Mouse (Mus musculus): ENCODE results near the gene Itsn1. TPM values are rescaled to one million over a fixed set of nuclear protein-coding genes. Genes with fewer than 3 reads are reported as not detected.
A peak's percentile ranks its signal among the peaks of the same experiment; 100 is the strongest.

Gene Itsn1
- polyA plus RNA-seq, 1 experiment, result 68.7 TPM

- TF ChIP-seq POLR2A (IDR thresholded peaks at IDR 0.05; ENCODE audit: borderline replicate concordance, insufficient read depth, low read length) (no peak), CTCF (IDR thresholded peaks at IDR 0.05; ENCODE audit: borderline replicate concordance, insufficient read depth, low read depth, low read length) (peak; percentile 89)
- Histone ChIP-seq H3K4me3 (replicated peaks; ENCODE audit: insufficient read depth, low read depth, low read length) (no peak overlapping the region), H3K27me3 (ENCODE audit: control insufficient read depth, insufficient read depth, low read length) (no peaks in the 10 kb centered on the region), H3K27ac (ENCODE audit: insufficient read depth, low read length) (no peak overlapping the region), H3K4me1 (ENCODE audit: control insufficient read depth, insufficient read depth, low read length) (no peaks in the 10 kb centered on the region)
- WGBS, result 44% methylated on average over 10 of the region's 10 CpGs
- peak; percentile 77 to 90 for DNase-seq
Observed at GRCm38 (mm10) chr16:91936340-91937030, 207.4 kb downstream of the Itsn1 start.

DNA sequence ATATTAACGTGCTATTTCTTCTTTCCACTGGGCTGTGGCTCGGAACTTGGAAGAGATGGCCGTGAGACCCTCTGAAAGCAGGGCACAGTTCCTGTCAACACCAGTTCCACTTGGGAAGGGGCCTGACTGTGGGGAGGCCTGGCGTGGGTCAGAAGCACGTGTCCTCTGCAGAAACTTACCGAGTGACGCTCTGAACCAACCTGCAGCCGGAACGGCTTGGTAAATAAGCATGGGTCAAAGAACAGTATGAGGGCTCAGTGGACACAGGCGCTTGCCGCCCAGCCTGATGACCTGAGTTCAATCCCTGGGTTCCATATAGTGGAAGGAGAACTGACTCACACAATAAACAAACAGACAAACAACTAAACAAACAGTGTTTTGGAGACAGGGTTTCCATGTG is 208.2 kb downstream of the Itsn1 start:
- TF ChIP-seq CTCF (IDR thresholded peaks at IDR 0.05; ENCODE audit: borderline replicate concordance, insufficient read depth, low read depth, low read length) (no peak), POLR2A (IDR thresholded peaks at IDR 0.05; ENCODE audit: borderline replicate concordance, insufficient read depth, low read length) (no peak)
- 95% methylated on average over 11 of the region's 11 CpGs for WGBS

GRCm38 (mm10) chr16:91938141-91938540 is 209.1 kb downstream of the Itsn1 start:
- H3K4me1 ChIP-seq (ENCODE audit: control insufficient read depth, insufficient read depth, low read length), result no peaks in the 10 kb centered on the region
- no peaks in the 10 kb centered on the region for H3K27me3 ChIP-seq (ENCODE audit: control insufficient read depth, insufficient read depth, low read length)
- H3K27ac ChIP-seq (ENCODE audit: insufficient read depth, low read length), result no peak overlapping the region
- no peak for DNase-seq
- TF ChIP-seq CTCF (IDR thresholded peaks at IDR 0.05; ENCODE audit: borderline replicate concordance, insufficient read depth, low read depth, low read length) (no peak), POLR2A (IDR thresholded peaks at IDR 0.05; ENCODE audit: borderline replicate concordance, insufficient read depth, low read length) (no peak)
- WGBS, result 80% methylated on average over 5 of the region's 5 CpGs
- H3K4me3 ChIP-seq (replicated peaks; ENCODE audit: insufficient read depth, low read depth, low read length), result no peak overlapping the region

More for the DNA sequence above, 208.2 kb downstream of the Itsn1 start:
- Histone ChIP-seq H3K27me3 (ENCODE audit: control insufficient read depth, insufficient read depth, low read length) (no peaks in the 10 kb centered on the region), H3K4me1 (ENCODE audit: control insufficient read depth, insufficient read depth, low read length) (no peaks in the 10 kb centered on the region), H3K4me3 (replicated peaks; ENCODE audit: insufficient read depth, low read depth, low read length) (no peak overlapping the region), H3K27ac (ENCODE audit: insufficient read depth, low read length) (no peak overlapping the region)
- DNase-seq, result no peak

- WGBS, result 63% methylated on average over 6 of the region's 6 CpGs
- no peaks in the 10 kb centered on the region for H3K4me1 ChIP-seq (ENCODE audit: control insufficient read depth, insufficient read depth, low read length)
Observed at GRCm38 (mm10) chr16:91940726-91941125, 211.6 kb downstream of the Itsn1 start.

DNA sequence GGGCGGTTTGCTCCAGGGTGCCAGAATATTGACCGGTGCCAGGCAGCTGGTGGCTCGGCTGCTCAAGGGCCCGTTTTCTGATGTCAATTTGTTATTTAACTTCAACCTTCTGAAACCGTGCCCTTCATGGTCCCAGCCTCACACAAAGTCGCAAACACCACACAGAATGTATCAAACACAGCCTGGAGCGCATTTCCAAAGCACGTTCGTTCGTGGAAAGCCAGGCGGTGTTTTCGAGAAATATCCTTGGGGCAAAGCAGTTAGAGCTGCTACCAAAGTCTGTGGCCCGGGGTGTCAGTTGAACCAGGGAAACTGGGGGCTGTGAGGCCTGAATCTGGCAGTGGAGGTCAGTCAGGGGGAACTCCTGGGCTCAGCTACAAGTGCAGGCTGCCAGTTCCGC is 213.1 kb downstream of the Itsn1 start:
- no peak overlapping the region for H3K4me3 ChIP-seq (replicated peaks; ENCODE audit: insufficient read depth, low read depth, low read length)
- TF ChIP-seq POLR2A (IDR thresholded peaks at IDR 0.05; ENCODE audit: borderline replicate concordance, insufficient read depth, low read length) (no peak), CTCF (IDR thresholded peaks at IDR 0.05; ENCODE audit: borderline replicate concordance, insufficient read depth, low read depth, low read length) (no peak)
- DNase-seq, result no peak
- WGBS, result 85% methylated on average over 14 of the region's 14 CpGs
- H3K27ac ChIP-seq (ENCODE audit: insufficient read depth, low read length), result no peak overlapping the region
- H3K4me1 ChIP-seq (ENCODE audit: control insufficient read depth, insufficient read depth, low read length), result no peaks in the 10 kb centered on the region
- H3K27me3 ChIP-seq (ENCODE audit: control insufficient read depth, insufficient read depth, low read length), result no peaks in the 10 kb centered on the region

More at GRCm38 (mm10) chr16:91940726-91941125, 211.6 kb downstream of the Itsn1 start:
- H3K27me3 ChIP-seq (ENCODE audit: control insufficient read depth, insufficient read depth, low read length), result no peaks in the 10 kb centered on the region
- no peak overlapping the region for H3K27ac ChIP-seq (ENCODE audit: insufficient read depth, low read length)
- TF ChIP-seq POLR2A (IDR thresholded peaks at IDR 0.05; ENCODE audit: borderline replicate concordance, insufficient read depth, low read length) (no peak), CTCF (IDR thresholded peaks at IDR 0.05; ENCODE audit: borderline replicate concordance, insufficient read depth, low read depth, low read length) (no peak)
- H3K4me3 ChIP-seq (replicated peaks; ENCODE audit: insufficient read depth, low read depth, low read length), result no peak overlapping the region
- DNase-seq, result no peak

DNA sequence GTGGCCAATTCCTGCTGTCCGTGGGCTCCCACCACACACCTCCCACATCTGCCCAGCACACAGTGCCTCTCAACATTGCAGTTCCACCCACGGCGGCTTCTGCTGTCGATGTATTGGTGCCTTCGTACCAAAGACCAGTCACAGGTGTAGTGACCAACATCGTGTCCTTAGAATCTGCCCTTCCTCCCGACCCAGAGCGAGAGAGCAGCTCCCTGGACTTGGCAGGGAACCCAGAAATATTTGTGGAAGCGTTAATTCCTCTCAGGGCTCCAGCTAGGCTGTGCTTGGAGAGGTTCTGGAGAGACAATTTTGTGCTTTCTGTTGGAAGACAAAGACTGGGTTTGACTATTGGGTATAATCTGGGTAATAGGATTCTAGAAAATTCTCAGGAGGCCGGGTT is 217.2 kb downstream of the Itsn1 start:
- TF ChIP-seq POLR2A (IDR thresholded peaks at IDR 0.05; ENCODE audit: borderline replicate concordance, insufficient read depth, low read length) (no peak), CTCF (IDR thresholded peaks at IDR 0.05; ENCODE audit: borderline replicate concordance, insufficient read depth, low read depth, low read length) (no peak)
- WGBS, result 56% methylated on average over 10 of the region's 10 CpGs

GRCm38 (mm10) chr16:91947093-91947492 is 218.0 kb downstream of the Itsn1 start:
- H3K4me3 ChIP-seq (replicated peaks; ENCODE audit: insufficient read depth, low read depth, low read length), result peak overlapping the region; percentile 8
- no peak for TF ChIP-seq POLR2A (IDR thresholded peaks at IDR 0.05; ENCODE audit: borderline replicate concordance, insufficient read depth, low read length)
- TF ChIP-seq CTCF (IDR thresholded peaks at IDR 0.05; ENCODE audit: borderline replicate concordance, insufficient read depth, low read depth, low read length), result no peak
- H3K4me1 ChIP-seq (ENCODE audit: control insufficient read depth, insufficient read depth, low read length), result no peaks in the 10 kb centered on the region
- no peaks in the 10 kb centered on the region for H3K27me3 ChIP-seq (ENCODE audit: control insufficient read depth, insufficient read depth, low read length)
- no peak overlapping the region for H3K27ac ChIP-seq (ENCODE audit: insufficient read depth, low read length)
- WGBS, result 13% methylated on average over 11 of the region's 11 CpGs
- DNase-seq, result no peak

More for the DNA sequence above, 217.2 kb downstream of the Itsn1 start:
- Histone ChIP-seq H3K4me3 (replicated peaks; ENCODE audit: insufficient read depth, low read depth, low read length) (no peak overlapping the region), H3K4me1 (ENCODE audit: control insufficient read depth, insufficient read depth, low read length) (no peaks in the 10 kb centered on the region), H3K27me3 (ENCODE audit: control insufficient read depth, insufficient read depth, low read length) (no peaks in the 10 kb centered on the region), H3K27ac (ENCODE audit: insufficient read depth, low read length) (no peak overlapping the region)
- DNase-seq, result no peak

GRCm38 (mm10) chr16:91953967-91954366 is 224.9 kb downstream of the Itsn1 start:
- TF ChIP-seq CTCF (IDR thresholded peaks at IDR 0.05; ENCODE audit: borderline replicate concordance, insufficient read depth, low read depth, low read length) (no peak), POLR2A (IDR thresholded peaks at IDR 0.05; ENCODE audit: borderline replicate concordance, insufficient read depth, low read length) (no peak)
- DNase-seq, result no peak
- Histone ChIP-seq H3K27me3 (ENCODE audit: control insufficient read depth, insufficient read depth, low read length) (no peaks in the 10 kb centered on the region), H3K4me3 (replicated peaks; ENCODE audit: insufficient read depth, low read depth, low read length) (no peak overlapping the region), H3K27ac (ENCODE audit: insufficient read depth, low read length) (no peak overlapping the region), H3K4me1 (ENCODE audit: control insufficient read depth, insufficient read depth, low read length) (no peaks in the 10 kb centered on the region)
- WGBS, result 97% methylated on average over 4 of the region's 4 CpGs

All from cerebellum, adult 2 months (tissue).